ENCODE assay signal across 13 mouse cellular contexts in the genomic region with DNA sequence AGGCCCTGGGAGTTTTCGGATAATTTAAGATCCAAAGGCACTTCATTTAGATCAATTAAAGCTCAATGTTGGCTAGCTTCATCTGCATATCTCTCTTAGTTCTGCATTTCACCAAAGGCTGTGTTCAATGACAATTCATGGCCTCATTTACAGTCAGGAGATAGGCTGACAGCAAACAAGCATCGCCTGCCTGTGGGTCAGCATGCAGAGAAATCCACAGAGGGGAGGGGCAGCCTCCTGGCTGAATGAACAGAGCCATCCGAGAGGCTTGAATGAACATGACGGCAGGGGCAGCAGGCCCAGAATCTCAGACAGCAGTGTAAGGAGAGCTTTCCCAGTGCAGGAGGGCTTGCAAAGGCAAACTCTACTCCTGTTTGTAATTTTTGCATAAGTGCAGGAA.
A peak's percentile ranks its signal among the peaks of the same experiment; 100 is the strongest.
DNase-seq lines count a peak whose midpoint lies in the region; ATAC-seq lines count a peak whose summit lies in the region.
"Had no signal": no experiment of that assay in that cellular context is flagged by ENCODE, and none has a peak within 500 bp of the region (broad histone marks: within the 10 kb centered on the region; RNA-seq: fewer than 3 reads in every experiment).

No protein-coding gene starts in this region.

- H3K9me3 ChIP-seq in forebrain, embryonic 11.5 days (ENCODE audit: control insufficient read depth, low read length) = no peaks in the 10 kb centered on the region
- H3K9me3 ChIP-seq in forebrain, embryonic 10.5 days = no peaks in the 10 kb centered on the region
- H3K9me3 ChIP-seq: embryonic facial prominence, embryonic 13.5 days; limb, embryonic 13.5 days had no signal

- no peak overlapping the region for H3K4me3 ChIP-seq in forebrain, embryonic 11.5 days (ENCODE audit: low read depth, low read length)
- no peak overlapping the region for H3K4me3 ChIP-seq in forebrain, embryonic 10.5 days
- H3K4me3 ChIP-seq: embryonic facial prominence, embryonic 13.5 days; limb, embryonic 13.5 days had no signal

- WGBS in forebrain, embryonic 11.5 days = 27% methylated on average over 4 of the region's 4 CpGs
- 47% methylated on average over 4 of the region's 4 CpGs for WGBS in forebrain, embryonic 10.5 days

- ATAC-seq in forebrain, embryonic 11.5 days (replicated peaks; ENCODE audit: low FRiP score) = peak; percentile 90
- ATAC-seq: liver, postnatal 0 days had no signal

- no peaks in the 10 kb centered on the region for H3K27me3 ChIP-seq in forebrain, embryonic 11.5 days (ENCODE audit: control insufficient read depth, insufficient read depth, low read length)
- no peaks in the 10 kb centered on the region for H3K27me3 ChIP-seq in forebrain, embryonic 10.5 days (ENCODE audit: poor library complexity, severe bottlenecking)
- H3K27me3 ChIP-seq: embryonic facial prominence, embryonic 13.5 days; limb, embryonic 13.5 days had no signal

- H3K4me1 ChIP-seq in forebrain, embryonic 11.5 days (replicated peaks; ENCODE audit: control insufficient read depth, insufficient read depth, low read length) = 0 out of 2 replicates have a peak, but pooled peaks cover 1% of the 10 kb centered on the region
- H3K4me1 ChIP-seq in forebrain, embryonic 10.5 days = peaks cover 8% of the 10 kb centered on the region
- H3K4me1 ChIP-seq: embryonic facial prominence, embryonic 13.5 days; limb, embryonic 13.5 days had no signal

- no peak overlapping the region for H3K4me2 ChIP-seq in forebrain, embryonic 11.5 days (ENCODE audit: low read depth, low read length, severe bottlenecking)
- H3K4me2 ChIP-seq: embryonic facial prominence, embryonic 13.5 days; limb, embryonic 13.5 days had no signal

- no peak overlapping the region for H3K27ac ChIP-seq in forebrain, embryonic 11.5 days (ENCODE audit: low read depth, low read length)
- H3K27ac ChIP-seq in forebrain, embryonic 10.5 days = no peak overlapping the region; the same call in 1 of the 2 replicates
- H3K27ac ChIP-seq: embryonic facial prominence, embryonic 13.5 days; limb, embryonic 13.5 days had no signal

- no peaks in the 10 kb centered on the region for H3K36me3 ChIP-seq in forebrain, embryonic 11.5 days (ENCODE audit: control insufficient read depth, insufficient read depth, low read length)
- no peaks in the 10 kb centered on the region for H3K36me3 ChIP-seq in forebrain, embryonic 10.5 days (replicated peaks)
- H3K36me3 ChIP-seq: embryonic facial prominence, embryonic 13.5 days; G1E; limb, embryonic 13.5 days had no signal

- peak; percentile 73 for DNase-seq in forebrain, embryonic 11.5 days (ENCODE audit: low spot score)
- no peak for DNase-seq in forebrain, embryonic 10.5 days (ENCODE audit: extremely low spot score, low spot score)
- peak; percentile 24 to 40 for DNase-seq in kidney, postnatal 4 days
- DNase-seq in kidney, adult 18-20 months = no peak
- peak; percentile 18 for DNase-seq in right cerebral cortex, postnatal 4 days
- no peak for DNase-seq in right cerebral cortex, postnatal 36 days (ENCODE audit: low spot score in 2 of 2)
- peak; percentile 67 for DNase-seq in retina, postnatal 1 day
- DNase-seq in gastrocnemius, postnatal 10 days = no peak
- DNase-seq: cerebellum, adult 11-12 months; liver, postnatal 0 days had no signal

- H3K9ac ChIP-seq in forebrain, embryonic 11.5 days (ENCODE audit: low read length) = no peak overlapping the region
- H3K9ac ChIP-seq: embryonic facial prominence, embryonic 13.5 days; limb, embryonic 13.5 days; liver, postnatal 0 days had no signal

Comparison
In these comparisons a context has a peak if more than half of its experiments do, and no peak if none do; other contexts are left out.
1. DNase-seq: peak in forebrain, embryonic 11.5 days (single experiment), kidney, postnatal 4 days (2 of 2), right cerebral cortex, postnatal 4 days (single experiment) and retina, postnatal 1 day (single experiment); none in forebrain, embryonic 10.5 days (single experiment), kidney, adult 18-20 months (single experiment), right cerebral cortex, postnatal 36 days (0 of 2) and gastrocnemius, postnatal 10 days (single experiment).